Mouse (Mus musculus): ENCODE data around the gene Med22. TPM values are rescaled to one million over a fixed set of nuclear protein-coding genes. Genes with fewer than 3 reads are reported as not detected.

The Med22 gene
- total RNA-seq, 4 experiments from 2014 or later = 24.2 to 26.9 (median 24.8) TPM

GRCm38 (mm10) chr2:26870666-26871065 lies 39.8 kb downstream of the Med22 start:
- no peak for DNase-seq (ENCODE audit: low spot score)

- no peak for DNase-seq (ENCODE audit: low spot score)
These were observed 45.6 kb downstream of the Med22 start, which contains the start of gene Abo for GRCm38 (mm10) chr2:26864879-26865278. Gene Abo, minus strand, starts transcription at chr2:26864979.

- no peak for DNase-seq (ENCODE audit: low spot score)
These were observed 47.6 kb downstream of the Med22 start for GRCm38 (mm10) chr2:26862856-26863255.

Other genes with a start within 250 kb of the Med22 start
- not detected for gene Lcn4, start 239.4 kb downstream of the Med22 start, total RNA-seq (2022)
- not detected for gene Abo, start 45.7 kb downstream of the Med22 start, total RNA-seq (2022)
- 10 to 100 TPM; 11.0 to 13.7 (median 12.1) TPM for gene Surf6, start 7.8 kb downstream of the Med22 start, total RNA-seq (2022)
- 100 to 1,000 TPM; 268 to 317 (median 304) TPM for gene Rpl7a, start 87 bp upstream of the Med22 start, total RNA-seq (2022)
- 10 to 100 TPM; 15.0 to 21.4 (median 17.0) TPM for gene Surf2, start 5.7 kb upstream of the Med22 start, total RNA-seq (2022)
- 10 to 100 TPM; 58.5 to 70.1 (median 64.5) TPM for gene Surf1, start 5.9 kb upstream of the Med22 start, total RNA-seq (2022)
- gene Surf4, start 23.3 kb upstream of the Med22 start, total RNA-seq (2022) = 10 to 100 TPM; 85.4 to 92.1 (median 86.7) TPM
- gene Stkld1, start 23.4 kb upstream of the Med22 start, total RNA-seq (2022) = not detected
- gene Rexo4, start 53.7 kb upstream of the Med22 start, total RNA-seq (2022) = 10 to 100 TPM; 10.5 to 15.1 (median 13.1) TPM
- not detected for gene Adamts13, start 62.7 kb upstream of the Med22 start, total RNA-seq (2022)
- 10 to 100 TPM; 44.4 to 51.6 (median 48.5) TPM for gene Cacfd1, start 99.2 kb upstream of the Med22 start, total RNA-seq (2022)
- 1 to 10 TPM in 1 of 4 experiments, under 1 TPM in 3; 0.27 to 1.5 (median 0.56) TPM for gene Slc2a6, start 117.3 kb upstream of the Med22 start, total RNA-seq (2022)
- not detected for gene Mymk, start 161.5 kb upstream of the Med22 start, total RNA-seq (2022)
- 1 to 10 TPM; 4.4 to 6.6 (median 5.1) TPM for gene Adamtsl2, start 168.7 kb upstream of the Med22 start, total RNA-seq (2022)
- under 1 TPM; 0.27 to 0.63 (median 0.48) TPM for gene Fam163b, start 231.8 kb upstream of the Med22 start, total RNA-seq (2022)

All from heart, adult 8-10 months (tissue).